Mouse (Mus musculus): ENCODE data around the gene Teddm1a. TPM values are rescaled to one million over a fixed set of nuclear protein-coding genes. Genes with fewer than 3 reads are reported as not detected.

Teddm1a gene
- polyA plus RNA-seq, 1 experiment from 2014 or later, result not detected

GRCm38 (mm10) chr1:153935844-153936380 lies 44.4 kb downstream of the Teddm1a start:
- ATAC-seq (replicated peaks), result no peak
- Histone ChIP-seq H3K4me1 (no peaks in the 10 kb centered on the region), H3K36me3 (replicated peaks) (no peaks in the 10 kb centered on the region), H3K27me3 (replicated peaks) (no peaks in the 10 kb centered on the region), H3K9me3 (no peaks in the 10 kb centered on the region), H3K9ac (no peak overlapping the region), H3K27ac (no peak overlapping the region), H3K4me2 (no peak overlapping the region), H3K4me3 (no peak overlapping the region)
- WGBS, result 69% methylated on average over 12 of the region's 12 CpGs

- no peak for ATAC-seq (replicated peaks)
- no peaks in the 10 kb centered on the region for H3K27me3 ChIP-seq (replicated peaks)
- WGBS, result 100% methylated on average over 2 of the region's 2 CpGs
Observed at GRCm38 (mm10) chr1:153937025-153937424, 45.5 kb downstream of the Teddm1a start.

GRCm38 (mm10) chr1:153940986-153941385 lies 49.4 kb downstream of the Teddm1a start:
- WGBS, result 89% methylated on average over 2 of the region's 2 CpGs
- Histone ChIP-seq H3K27ac (no peak overlapping the region), H3K4me1 (no peaks in the 10 kb centered on the region), H3K36me3 (replicated peaks) (no peaks in the 10 kb centered on the region), H3K9me3 (no peaks in the 10 kb centered on the region), H3K4me3 (no peak overlapping the region), H3K4me2 (no peak overlapping the region), H3K27me3 (replicated peaks) (no peaks in the 10 kb centered on the region), H3K9ac (no peak overlapping the region)
- ATAC-seq (replicated peaks), result no peak

More at GRCm38 (mm10) chr1:153937025-153937424, 45.5 kb downstream of the Teddm1a start:
- Histone ChIP-seq H3K9me3 (no peaks in the 10 kb centered on the region), H3K36me3 (replicated peaks) (no peaks in the 10 kb centered on the region), H3K9ac (no peak overlapping the region), H3K4me2 (no peak overlapping the region), H3K4me3 (no peak overlapping the region), H3K4me1 (no peaks in the 10 kb centered on the region), H3K27ac (no peak overlapping the region)

Small RNA genes lying within 50 kb of the gene (microRNA-seq; reads per million reads assigned to microRNA genes)
- gene Mir8114, result 13.8 reads per million, percentile 32 among the genes with 10 or more reads in this experiment

Other genes with a start within 250 kb of the Teddm1a start
- gene Rgs8, start 238.7 kb upstream of the Teddm1a start, polyA plus RNA-seq (2015; fragmentation: Nextera tagmentation; extraction: Ambion mirVana), result 42.0 and 46.9 TPM in 2 replicates
- 20.7 and 24.0 TPM in 2 replicates for gene Rgs16, start 151.4 kb upstream of the Teddm1a start, polyA plus RNA-seq (2015; fragmentation: Nextera tagmentation; extraction: Ambion mirVana)
- gene Rnasel, start 142.3 kb upstream of the Teddm1a start, polyA plus RNA-seq (2015; fragmentation: Nextera tagmentation; extraction: Ambion mirVana), result 47.9 and 48.3 TPM in 2 replicates
- 0.17 and 0.18 TPM in 2 replicates for gene Rgsl1, start 47.6 kb upstream of the Teddm1a start, polyA plus RNA-seq (2015; fragmentation: Nextera tagmentation; extraction: Ambion mirVana)
- gene Teddm1b, start 17.4 kb upstream of the Teddm1a start, polyA plus RNA-seq (2015; fragmentation: Nextera tagmentation; extraction: Ambion mirVana), result 0.65 and 0.69 TPM in 2 replicates
- gene Glul, start 8.2 kb downstream of the Teddm1a start, polyA plus RNA-seq (2015; fragmentation: Nextera tagmentation; extraction: Ambion mirVana), result 174 and 190 TPM in 2 replicates
- gene Teddm2, start 8.5 kb downstream of the Teddm1a start, polyA plus RNA-seq (2015; fragmentation: Nextera tagmentation; extraction: Ambion mirVana), result 1.4 and 1.7 TPM in 2 replicates